Comparison of ENCODE assay signal across 10 mouse cellular contexts in the genomic region with DNA sequence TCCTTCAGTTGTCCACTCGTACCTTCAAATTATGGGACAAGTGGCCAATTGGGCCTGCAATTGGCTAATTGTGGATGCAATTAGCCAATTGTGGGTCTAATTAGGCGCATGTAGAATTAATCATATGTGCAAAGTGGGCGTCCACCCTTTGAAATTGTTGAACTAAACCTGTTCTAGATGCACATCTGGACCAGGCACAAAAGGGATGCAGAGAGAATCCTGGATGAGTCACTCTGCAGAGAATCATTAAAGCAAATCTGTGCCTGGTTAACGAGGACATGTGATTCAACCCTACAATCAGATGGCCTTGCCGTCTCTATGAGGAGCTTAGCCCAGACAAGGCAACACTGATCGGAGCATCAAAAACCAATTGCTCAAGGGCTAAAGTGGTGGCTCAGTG.
"Had no signal": no experiment of that assay in that cellular context is flagged by ENCODE, and none has a peak within 500 bp of the region (broad histone marks: within the 10 kb centered on the region; RNA-seq: fewer than 3 reads in every experiment).

No protein-coding gene starts in this region.

- H3K9ac ChIP-seq: limb, embryonic 13.5 days; liver, embryonic 14.5 days; midbrain, embryonic 12.5 days; neural tube, embryonic 13.5 days had no signal

- H3K4me3 ChIP-seq: limb, embryonic 13.5 days; midbrain, embryonic 12.5 days; neural tube, embryonic 13.5 days had no signal

- DNase-seq: left cerebral cortex, postnatal 4 days; lung, adult 18-20 months; right cerebral cortex, adult 18-20 months; right cerebral cortex, postnatal 25 days had no signal

- ATAC-seq: midbrain, embryonic 16.5 days had no signal

- H3K4me2 ChIP-seq: limb, embryonic 13.5 days; midbrain, embryonic 12.5 days; neural tube, embryonic 13.5 days had no signal

- H3K9me3 ChIP-seq: limb, embryonic 13.5 days; midbrain, embryonic 12.5 days; neural tube, embryonic 13.5 days had no signal

- H3K36me3 ChIP-seq: limb, embryonic 13.5 days; midbrain, embryonic 12.5 days; neural tube, embryonic 13.5 days had no signal

- H3K27ac ChIP-seq: kidney, postnatal 0 days; limb, embryonic 13.5 days; liver, embryonic 14.5 days; midbrain, embryonic 12.5 days; neural tube, embryonic 13.5 days had no signal

- H3K4me1 ChIP-seq: limb, embryonic 13.5 days; midbrain, embryonic 12.5 days had no signal

- H3K27me3 ChIP-seq: midbrain, embryonic 12.5 days; neural tube, embryonic 13.5 days had no signal
